In the genomic region with DNA sequence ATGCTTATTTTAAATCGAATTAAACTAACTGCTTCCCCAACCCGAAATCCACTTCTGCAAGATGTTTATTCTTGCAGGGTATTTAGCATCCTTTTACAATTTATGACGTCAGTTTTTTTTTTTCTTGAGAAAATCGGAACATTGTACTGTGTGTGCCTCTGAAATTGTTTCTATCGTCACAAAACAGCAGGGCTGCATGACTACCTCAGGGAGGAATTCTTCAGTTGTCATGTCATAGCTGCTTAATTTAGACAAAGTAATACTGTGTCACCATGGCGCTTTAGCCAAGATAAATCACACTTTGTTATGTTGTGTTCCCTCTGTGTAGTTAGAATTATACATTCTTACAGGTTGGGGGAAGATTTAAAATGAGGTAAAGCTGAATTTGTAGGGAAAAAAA, we compare ENCODE assay signal across 15 mouse cellular contexts.
DNase-seq lines count a peak whose midpoint lies in the region; ATAC-seq lines count a peak whose summit lies in the region.
"Had no signal": no experiment of that assay in that cellular context is flagged by ENCODE, and none has a peak within 500 bp of the region (broad histone marks: within the 10 kb centered on the region; RNA-seq: fewer than 3 reads in every experiment).

No protein-coding gene starts in this region.

- WGBS in heart, embryonic 14.5 days, result 22% methylated on average over 6 of the region's 6 CpGs
- WGBS in heart, embryonic 10.5 days, result 45% methylated on average over 6 of the region's 6 CpGs
- 28% methylated on average over 6 of the region's 6 CpGs for WGBS in kidney, embryonic 15.5 days

- no peak overlapping the region for H3K27ac ChIP-seq in heart, embryonic 14.5 days (replicated peaks in 1 of 2; ENCODE audit: control insufficient read depth in 1 of 2, insufficient read depth in 1 of 2, low read depth in 2 of 2, low read length in 2 of 2)
- no peak overlapping the region for H3K27ac ChIP-seq in heart, embryonic 10.5 days
- H3K27ac ChIP-seq in kidney, embryonic 15.5 days, result no peak overlapping the region
- H3K27ac ChIP-seq: liver, embryonic 13.5 days; stomach, postnatal 0 days had no signal

- no peaks in the 10 kb centered on the region for H3K4me1 ChIP-seq in heart, embryonic 14.5 days (ENCODE audit: control insufficient read depth in 2 of 2, insufficient read depth in 2 of 2, low read length in 2 of 2)
- H3K4me1 ChIP-seq in heart, embryonic 10.5 days, result no peaks in the 10 kb centered on the region
- H3K4me1 ChIP-seq in kidney, embryonic 15.5 days, result no peaks in the 10 kb centered on the region
- H3K4me1 ChIP-seq: liver, embryonic 13.5 days had no signal

- DNase-seq in heart, embryonic 10.5 days (ENCODE audit: low spot score), result no peak
- DNase-seq in kidney, adult 8-10 months, result no peak
- DNase-seq in NIH3T3 (ENCODE audit: low read depth), result peak; percentile 22
- peak; percentile 48 for DNase-seq in embryo, embryonic 10.5 days (ENCODE audit: low spot score)
- DNase-seq in thymus, postnatal 4 days, result no peak
- no peak for DNase-seq in right cerebral cortex, postnatal 4 days
- DNase-seq: adrenal gland, postnatal 25 days; cerebellum, postnatal 10 days; liver, embryonic 13.5 days; thymus, postnatal 25 days had no signal

- H3K4me3 ChIP-seq in heart, embryonic 14.5 days (ENCODE audit: control insufficient read depth in 1 of 2, insufficient read depth in 1 of 2, low read depth in 1 of 2, low read length in 2 of 2), result no peak overlapping the region
- no peak overlapping the region for H3K4me3 ChIP-seq in heart, embryonic 10.5 days
- H3K4me3 ChIP-seq in kidney, embryonic 15.5 days (replicated peaks), result no peak overlapping the region
- H3K4me3 ChIP-seq: liver, embryonic 13.5 days had no signal

- no peaks in the 10 kb centered on the region for H3K9me3 ChIP-seq in heart, embryonic 14.5 days (ENCODE audit: control insufficient read depth, low read length)
- peaks cover 2% of the 10 kb centered on the region; the same call in 1 of the 2 replicates for H3K9me3 ChIP-seq in heart, embryonic 10.5 days
- H3K9me3 ChIP-seq in kidney, embryonic 15.5 days (replicated peaks), result no peaks in the 10 kb centered on the region
- H3K9me3 ChIP-seq: liver, embryonic 13.5 days had no signal

- 0 out of 2 replicates have a peak, but pooled peaks have one; percentile 39 for ATAC-seq in heart, embryonic 14.5 days (ENCODE audit: insufficient number of reproducible peaks, insufficient read depth, low FRiP score, low read depth)
- ATAC-seq in kidney, embryonic 15.5 days (replicated peaks; ENCODE audit: low FRiP score), result peak; percentile 66
- ATAC-seq: activated CD4-positive, CD25-positive, alpha-beta regulatory T cell, adult 4 months; intestine, postnatal 0 days had no signal

- H3K27me3 ChIP-seq in heart, embryonic 14.5 days (ENCODE audit: control insufficient read depth, insufficient read depth, low read length), result no peaks in the 10 kb centered on the region
- no peaks in the 10 kb centered on the region for H3K27me3 ChIP-seq in heart, embryonic 10.5 days (ENCODE audit: insufficient read depth, poor library complexity, severe bottlenecking)
- no peaks in the 10 kb centered on the region for H3K27me3 ChIP-seq in kidney, embryonic 15.5 days
- H3K27me3 ChIP-seq: liver, embryonic 13.5 days had no signal

- peak overlapping the region; percentile 32; the same call in 1 of the 2 replicates for H3K4me2 ChIP-seq in heart, embryonic 14.5 days (ENCODE audit: low read length)
- H3K4me2 ChIP-seq in kidney, embryonic 15.5 days, result no peak overlapping the region
- H3K4me2 ChIP-seq: liver, embryonic 13.5 days had no signal

- H3K36me3 ChIP-seq in heart, embryonic 14.5 days (ENCODE audit: control insufficient read depth, insufficient read depth, low read length), result no peaks in the 10 kb centered on the region
- 0 out of 2 replicates have a peak, but pooled peaks cover 2% of the 10 kb centered on the region for H3K36me3 ChIP-seq in heart, embryonic 10.5 days
- no peaks in the 10 kb centered on the region for H3K36me3 ChIP-seq in kidney, embryonic 15.5 days
- H3K36me3 ChIP-seq: liver, embryonic 13.5 days had no signal

- no peak overlapping the region for H3K9ac ChIP-seq in heart, embryonic 14.5 days (ENCODE audit: low read length)
- no peak overlapping the region for H3K9ac ChIP-seq in kidney, embryonic 15.5 days
- H3K9ac ChIP-seq: liver, embryonic 13.5 days had no signal

Comparison
In these comparisons a context has a peak if more than half of its experiments do, and no peak if none do; other contexts are left out.
1. DNase-seq: peak in NIH3T3 (single experiment) and embryo, embryonic 10.5 days (single experiment); none in heart, embryonic 10.5 days (single experiment), kidney, adult 8-10 months (0 of 2), thymus, postnatal 4 days (single experiment) and right cerebral cortex, postnatal 4 days (single experiment).